Mouse (Mus musculus): ENCODE results near the gene Pnpo. TPM values are rescaled to one million over a fixed set of nuclear protein-coding genes. Genes with fewer than 3 reads are reported as not detected.

Gene Pnpo
- total RNA-seq, 1 experiment: 24.0 TPM

GRCm38 (mm10) chr11:96946498-96946897, 2.7 kb upstream of the Pnpo start:
- no peak overlapping the region for H3K4me3 ChIP-seq (ENCODE audit: insufficient read depth in 1 of 2, low read depth in 1 of 2, low read length in 2 of 2, poor library complexity in 1 of 2, severe bottlenecking in 1 of 2)
- DNase-seq (ENCODE audit: low read depth, low spot score): no peak
- no peaks in the 10 kb centered on the region for H3K9me3 ChIP-seq (ENCODE audit: control insufficient read depth, insufficient read depth, low read depth, low read length)
- no peak overlapping the region for H3K9ac ChIP-seq (ENCODE audit: insufficient read depth, low read depth, low read length, poor library complexity, severe bottlenecking)
- H3K36me3 ChIP-seq (ENCODE audit: control insufficient read depth, insufficient read depth, low read length, poor library complexity, severe bottlenecking): peaks cover 2% of the 10 kb centered on the region; the same call in 1 of the 2 replicates
- H3K4me1 ChIP-seq (ENCODE audit: control insufficient read depth in 2 of 2, insufficient read depth in 2 of 2, low read length in 2 of 2, poor library complexity in 1 of 2): peaks cover 0 to 5% of the 10 kb centered on the region in 2 experiments; a peak in 1 of 4 replicates
- TF ChIP-seq ZNF384 (IDR thresholded peaks at IDR 0.05; ENCODE audit: low read depth, low read length) (no peak), CHD2 (IDR thresholded peaks at IDR 0.05; ENCODE audit: low read depth, low read length) (no peak), ZC3H11A (IDR thresholded peaks at IDR 0.05; ENCODE audit: borderline replicate concordance, low read depth, low read length) (no peak), HCFC1 (IDR thresholded peaks at IDR 0.05; ENCODE audit: borderline replicate concordance, insufficient read depth, low read length) (no peak), MAFK (IDR thresholded peaks at IDR 0.05; ENCODE audit: insufficient read depth, low read depth, low read length) (no peak)
- no peak overlapping the region for H3K27ac ChIP-seq (ENCODE audit: insufficient read depth, low read depth, low read length, poor library complexity, severe bottlenecking)
- in situ Hi-C loops (cut with MboI; ENCODE audit: low sequenced_read_pairs in 2 of 2, unreplicated experiment in 2 of 2): no loop called here

- Histone ChIP-seq H3K36me3 (ENCODE audit: control insufficient read depth, insufficient read depth, low read length, poor library complexity, severe bottlenecking) (no peaks in the 10 kb centered on the region), H3K9ac (ENCODE audit: insufficient read depth, low read depth, low read length, poor library complexity, severe bottlenecking) (no peak overlapping the region), H3K4me3 (ENCODE audit: insufficient read depth in 1 of 2, low read depth in 1 of 2, low read length in 2 of 2, poor library complexity in 1 of 2, severe bottlenecking in 1 of 2) (no peak overlapping the region; a peak in 1 of 4 replicates), H3K9me3 (ENCODE audit: control insufficient read depth, insufficient read depth, low read depth, low read length) (no peaks in the 10 kb centered on the region), H3K4me1 (ENCODE audit: control insufficient read depth in 2 of 2, insufficient read depth in 2 of 2, low read length in 2 of 2, poor library complexity in 1 of 2) (peaks cover 0 to 5% of the 10 kb centered on the region in 2 experiments; a peak in 1 of 4 replicates), H3K27ac (ENCODE audit: insufficient read depth, low read depth, low read length, poor library complexity, severe bottlenecking) (no peak overlapping the region)
- DNase-seq (ENCODE audit: low read depth, low spot score): no peak
- TF ChIP-seq CHD2 (IDR thresholded peaks at IDR 0.05; ENCODE audit: low read depth, low read length) (no peak), MAFK (IDR thresholded peaks at IDR 0.05; ENCODE audit: insufficient read depth, low read depth, low read length) (no peak), HCFC1 (IDR thresholded peaks at IDR 0.05; ENCODE audit: borderline replicate concordance, insufficient read depth, low read length) (no peak), ZNF384 (IDR thresholded peaks at IDR 0.05; ENCODE audit: low read depth, low read length) (no peak), ZC3H11A (IDR thresholded peaks at IDR 0.05; ENCODE audit: borderline replicate concordance, low read depth, low read length) (no peak)
- in situ Hi-C loops (cut with MboI; ENCODE audit: low sequenced_read_pairs in 2 of 2, unreplicated experiment in 2 of 2): no loop called here
Measured at GRCm38 (mm10) chr11:96944844-96945580, 1.2 kb upstream of the Pnpo start.

GRCm38 (mm10) chr11:96941989-96942590, 1.7 kb downstream of the Pnpo start:
- in situ Hi-C loops (cut with MboI; ENCODE audit: low sequenced_read_pairs in 2 of 2, unreplicated experiment in 2 of 2): no loop called here
- Histone ChIP-seq H3K9me3 (ENCODE audit: control insufficient read depth, insufficient read depth, low read depth, low read length) (no peaks in the 10 kb centered on the region), H3K4me1 (ENCODE audit: control insufficient read depth in 2 of 2, insufficient read depth in 2 of 2, low read length in 2 of 2, poor library complexity in 1 of 2) (peaks cover 0 to 4% of the 10 kb centered on the region in 2 experiments; a peak in 1 of 4 replicates), H3K27ac (ENCODE audit: insufficient read depth, low read depth, low read length, poor library complexity, severe bottlenecking) (no peak overlapping the region), H3K9ac (ENCODE audit: insufficient read depth, low read depth, low read length, poor library complexity, severe bottlenecking) (no peak overlapping the region), H3K4me3 (ENCODE audit: insufficient read depth in 1 of 2, low read depth in 1 of 2, low read length in 2 of 2, poor library complexity in 1 of 2, severe bottlenecking in 1 of 2) (no peak overlapping the region), H3K36me3 (ENCODE audit: control insufficient read depth, insufficient read depth, low read length, poor library complexity, severe bottlenecking) (no peaks in the 10 kb centered on the region)
- no peak for DNase-seq (ENCODE audit: low read depth, low spot score)
- TF ChIP-seq CHD2 (IDR thresholded peaks at IDR 0.05; ENCODE audit: low read depth, low read length) (no peak), HCFC1 (IDR thresholded peaks at IDR 0.05; ENCODE audit: borderline replicate concordance, insufficient read depth, low read length) (no peak)

GRCm38 (mm10) chr11:96940578-96941465, 3.0 kb downstream of the Pnpo start:
- H3K27ac ChIP-seq (ENCODE audit: insufficient read depth, low read depth, low read length, poor library complexity, severe bottlenecking): no peak overlapping the region
- no peak for TF ChIP-seq ZC3H11A (IDR thresholded peaks at IDR 0.05; ENCODE audit: borderline replicate concordance, low read depth, low read length)
- no peak for TF ChIP-seq CHD2 (IDR thresholded peaks at IDR 0.05; ENCODE audit: low read depth, low read length)
- no peak for TF ChIP-seq HCFC1 (IDR thresholded peaks at IDR 0.05; ENCODE audit: borderline replicate concordance, insufficient read depth, low read length)
- no peak for TF ChIP-seq MAFK (IDR thresholded peaks at IDR 0.05; ENCODE audit: insufficient read depth, low read depth, low read length)
- no peak for TF ChIP-seq ZNF384 (IDR thresholded peaks at IDR 0.05; ENCODE audit: low read depth, low read length)
- H3K9ac ChIP-seq (ENCODE audit: insufficient read depth, low read depth, low read length, poor library complexity, severe bottlenecking): no peak overlapping the region
- H3K4me1 ChIP-seq (ENCODE audit: control insufficient read depth in 2 of 2, insufficient read depth in 2 of 2, low read length in 2 of 2, poor library complexity in 1 of 2): peaks cover 0 to 4% of the 10 kb centered on the region in 2 experiments; a peak in 1 of 4 replicates
- no peak overlapping the region for H3K4me3 ChIP-seq (ENCODE audit: insufficient read depth in 1 of 2, low read depth in 1 of 2, low read length in 2 of 2, poor library complexity in 1 of 2, severe bottlenecking in 1 of 2)
- no peaks in the 10 kb centered on the region for H3K36me3 ChIP-seq (ENCODE audit: control insufficient read depth, insufficient read depth, low read length, poor library complexity, severe bottlenecking)
- no peak for DNase-seq (ENCODE audit: low read depth, low spot score)
- H3K9me3 ChIP-seq (ENCODE audit: control insufficient read depth, insufficient read depth, low read depth, low read length): no peaks in the 10 kb centered on the region
- in situ Hi-C loops (cut with MboI; ENCODE audit: low sequenced_read_pairs in 2 of 2, unreplicated experiment in 2 of 2): no loop called here

Measured in ES-E14 (cell line).